Mouse (Mus musculus): Measurements from ENCODE around the gene Tsacc. TPM values are rescaled to one million over a fixed set of nuclear protein-coding genes. Genes with fewer than 3 reads are reported as not detected.

The Tsacc gene
- polyA plus RNA-seq, 1 experiment from 2014 or later = 9.1 TPM

Other genes starting within 250 kb of the Tsacc start
- 127 and 131 TPM in 2 replicates for gene Naxe, start 238.5 kb downstream of the Tsacc start, polyA plus RNA-seq (2014; fragmentation: Nextera tagmentation; extraction: Ambion mirVana)
- gene Ttc24, start 218.7 kb downstream of the Tsacc start, polyA plus RNA-seq (2014; fragmentation: Nextera tagmentation; extraction: Ambion mirVana) = not detected in 2 replicates
- 15.9 and 17.8 TPM in 2 replicates for gene Iqgap3, start 215.0 kb downstream of the Tsacc start, polyA plus RNA-seq (2014; fragmentation: Nextera tagmentation; extraction: Ambion mirVana)
- gene Mef2d, start 154.6 kb downstream of the Tsacc start, polyA plus RNA-seq (2014; fragmentation: Nextera tagmentation; extraction: Ambion mirVana) = 16.6 and 18.1 TPM in 2 replicates
- gene Rhbg, start 42.3 kb downstream of the Tsacc start, polyA plus RNA-seq (2014; fragmentation: Nextera tagmentation; extraction: Ambion mirVana) = 0.27 and 1.2 TPM in 2 replicates
- gene Gm38392, start 9.8 kb downstream of the Tsacc start, polyA plus RNA-seq (2014; fragmentation: Nextera tagmentation; extraction: Ambion mirVana) = not detected in 2 replicates
- gene Cct3, start 117 bp upstream of the Tsacc start, polyA plus RNA-seq (2014; fragmentation: Nextera tagmentation; extraction: Ambion mirVana) = 768 and 797 TPM in 2 replicates
- 70.5 and 84.5 TPM in 2 replicates for gene Glmp, start 28.0 kb upstream of the Tsacc start, polyA plus RNA-seq (2014; fragmentation: Nextera tagmentation; extraction: Ambion mirVana)
- gene Tmem79, start 39.1 kb upstream of the Tsacc start, polyA plus RNA-seq (2014; fragmentation: Nextera tagmentation; extraction: Ambion mirVana) = 1.7 and 2.1 TPM in 2 replicates
- gene Smg5, start 39.3 kb upstream of the Tsacc start, polyA plus RNA-seq (2014; fragmentation: Nextera tagmentation; extraction: Ambion mirVana) = 48.8 and 57.2 TPM in 2 replicates
- gene Paqr6, start 67.6 kb upstream of the Tsacc start, polyA plus RNA-seq (2014; fragmentation: Nextera tagmentation; extraction: Ambion mirVana) = 1.1 and 1.2 TPM in 2 replicates
- gene Bglap3, start 75.7 kb upstream of the Tsacc start, polyA plus RNA-seq (2014; fragmentation: Nextera tagmentation; extraction: Ambion mirVana) = 0.31 TPM in 1 of 2 replicates, not detected in the other
- not detected in 2 replicates for gene Bglap2, start 81.7 kb upstream of the Tsacc start, polyA plus RNA-seq (2014; fragmentation: Nextera tagmentation; extraction: Ambion mirVana)
- gene Bglap, start 87.5 kb upstream of the Tsacc start, polyA plus RNA-seq (2014; fragmentation: Nextera tagmentation; extraction: Ambion mirVana) = not detected in 2 replicates
- 118 and 124 TPM in 2 replicates for gene Pmf1, start 113.3 kb upstream of the Tsacc start, polyA plus RNA-seq (2014; fragmentation: Nextera tagmentation; extraction: Ambion mirVana)
- gene Slc25a44, start 128.1 kb upstream of the Tsacc start, polyA plus RNA-seq (2014; fragmentation: Nextera tagmentation; extraction: Ambion mirVana) = 24.8 and 27.0 TPM in 2 replicates
- gene Sema4a, start 164.2 kb upstream of the Tsacc start, polyA plus RNA-seq (2014; fragmentation: Nextera tagmentation; extraction: Ambion mirVana) = 5.8 and 6.1 TPM in 2 replicates
- 16.1 and 17.4 TPM in 2 replicates for gene Lmna, start 213.0 kb upstream of the Tsacc start, polyA plus RNA-seq (2014; fragmentation: Nextera tagmentation; extraction: Ambion mirVana)
- 42.0 and 43.6 TPM in 2 replicates for gene Mex3a, start 235.4 kb upstream of the Tsacc start, polyA plus RNA-seq (2014; fragmentation: Nextera tagmentation; extraction: Ambion mirVana)